Mouse (Mus musculus) forebrain, embryonic 16.5 days (tissue): ENCODE data around the gene Grid1. TPM values are rescaled to one million over a fixed set of nuclear protein-coding genes. Genes with fewer than 3 reads are reported as not detected.
A peak's percentile ranks its signal among the peaks of the same experiment; 100 is the strongest.

Experiments used
- ATAC-seq: fragments of 200-750 bp; cut with Nextera tagmentation; 2 replicates; pipeline ENCODE4 v1.8.0; 2017; ENCODE audit warnings: mild to moderate bottlenecking, moderate library complexity
- H3K27ac ChIP-seq: fragments of 300-500 bp; sonication (generic); 2 replicates; pipeline ENCODE4 v1.5.1; 2014; ENCODE audit warnings: low read length, control low read depth
- H3K27me3 ChIP-seq: fragments of 300-500 bp; sonication (generic); replicated peaks from 2 replicates; pipeline ENCODE4 v1.6.1; 2014; ENCODE audit warnings: low read length; ENCODE audit not compliant: control insufficient read depth, insufficient read depth
- H3K36me3 ChIP-seq: fragments of 300-500 bp; sonication (generic); 2 replicates; pipeline ENCODE4 v1.6.1; 2014; ENCODE audit not compliant: control insufficient read depth, insufficient read depth
- H3K4me1 ChIP-seq: fragments of 300-500 bp; sonication (generic); replicated peaks from 2 replicates; pipeline ENCODE4 v1.6.1; 2014; ENCODE audit warnings: low read length; ENCODE audit not compliant: control insufficient read depth, insufficient read depth
- H3K4me2 ChIP-seq: fragments of 300-500 bp; sonication (generic); 2 replicates; pipeline ENCODE4 v1.6.1; 2014; ENCODE audit warnings: mild to moderate bottlenecking, low read length, control low read depth
- H3K4me3 ChIP-seq: fragments of 300-500 bp; sonication (generic); replicated peaks from 2 replicates; pipeline ENCODE4 v1.5.1; 2014; ENCODE audit warnings: mild to moderate bottlenecking, low read length, control low read depth
- H3K9ac ChIP-seq: fragments of 300-500 bp; sonication (generic); replicated peaks from 2 replicates; pipeline ENCODE4 v1.6.1; 2014; ENCODE audit warnings: low read depth, low read length, control low read depth
- H3K9me3 ChIP-seq: fragments of 300-500 bp; sonication (generic); 2 replicates; pipeline ENCODE4 v1.6.1; 2016; ENCODE audit warnings: low read length; ENCODE audit not compliant: control insufficient read depth
- WGBS: fragments of 180-500 bp; shearing (Covaris S2); extraction: QIAGEN DNeasy Blood & Tissue Kit; methylation state at CpG from one replicate; pipeline ENCODE4 v1.1.7; 2014; 5-methylcytosine and 5-hydroxymethylcytosine counted together
- polyA plus RNA-seq: library from polyadenylated mRNA; unstranded; fragments of >200 nt; fragmentation: Nextera tagmentation; extraction: Ambion mirVana; gene quantifications from 2 replicates; pipeline ENCODE4 v1.2.1, GENCODE M21; 2015

Grid1 gene
- polyA plus RNA-seq, 1 experiment from 2014 or later: 4.5 TPM

- Histone ChIP-seq H3K4me2 (no peak overlapping the region), H3K9ac (no peak overlapping the region), H3K27me3 (0 out of 2 replicates have a peak, but pooled peaks cover 2% of the 10 kb centered on the region), H3K4me3 (no peak overlapping the region), H3K36me3 (no peaks in the 10 kb centered on the region), H3K27ac (no peak overlapping the region), H3K4me1 (no peaks in the 10 kb centered on the region), H3K9me3 (no peaks in the 10 kb centered on the region)
- WGBS: 75% methylated on average over 3 of the region's 3 CpGs
- ATAC-seq: no peak; the same call in 1 of the 2 replicates
These were observed 302.2 kb downstream of the Grid1 start for GRCm38 (mm10) chr14:35122111-35122510.

GRCm38 (mm10) chr14:35123260-35123875 lies 303.5 kb downstream of the Grid1 start:
- 81% methylated on average over 5 of the region's 5 CpGs for WGBS
- Histone ChIP-seq H3K4me2 (no peak overlapping the region), H3K9ac (no peak overlapping the region), H3K36me3 (no peaks in the 10 kb centered on the region), H3K4me3 (no peak overlapping the region), H3K27me3 (0 out of 2 replicates have a peak, but pooled peaks cover 2% of the 10 kb centered on the region), H3K4me1 (no peaks in the 10 kb centered on the region), H3K9me3 (no peaks in the 10 kb centered on the region), H3K27ac (no peak overlapping the region)
- ATAC-seq: no peak

- no peaks in the 10 kb centered on the region for H3K27me3 ChIP-seq
- WGBS: 92% methylated on average over 8 of the region's 8 CpGs
- H3K36me3 ChIP-seq: no peaks in the 10 kb centered on the region
- no peak overlapping the region for H3K27ac ChIP-seq
- no peaks in the 10 kb centered on the region for H3K9me3 ChIP-seq
- no peak for ATAC-seq
- H3K4me3 ChIP-seq: no peak overlapping the region
- no peak overlapping the region for H3K9ac ChIP-seq
- H3K4me2 ChIP-seq: no peak overlapping the region
- H3K4me1 ChIP-seq: no peaks in the 10 kb centered on the region
These were observed 307.7 kb downstream of the Grid1 start for GRCm38 (mm10) chr14:35127616-35128015.

GRCm38 (mm10) chr14:35135056-35135455 lies 315.1 kb downstream of the Grid1 start:
- Histone ChIP-seq H3K36me3 (no peaks in the 10 kb centered on the region), H3K9ac (no peak overlapping the region), H3K4me1 (peaks cover 9% of the 10 kb centered on the region; the same call in 1 of the 2 replicates), H3K27me3 (no peaks in the 10 kb centered on the region), H3K4me3 (no peak overlapping the region), H3K4me2 (no peak overlapping the region), H3K9me3 (no peaks in the 10 kb centered on the region), H3K27ac (no peak overlapping the region)
- 62% methylated on average over 2 of the region's 2 CpGs for WGBS
- ATAC-seq: no peak

- Histone ChIP-seq H3K36me3 (no peaks in the 10 kb centered on the region), H3K4me2 (no peak overlapping the region), H3K4me3 (no peak overlapping the region), H3K9me3 (no peaks in the 10 kb centered on the region), H3K9ac (no peak overlapping the region), H3K4me1 (peaks cover 10% of the 10 kb centered on the region; the same call in 1 of the 2 replicates), H3K27ac (no peak overlapping the region), H3K27me3 (no peaks in the 10 kb centered on the region)
- ATAC-seq: no peak
- 76% methylated on average over 7 of the region's 7 CpGs for WGBS
These were observed 318.2 kb downstream of the Grid1 start for GRCm38 (mm10) chr14:35138069-35138468.

- 59% methylated on average over 7 of the region's 7 CpGs for WGBS
- H3K27me3 ChIP-seq: no peaks in the 10 kb centered on the region
- H3K4me1 ChIP-seq: peaks cover 10% of the 10 kb centered on the region; the same call in 1 of the 2 replicates
- H3K4me2 ChIP-seq: no peak overlapping the region
- H3K27ac ChIP-seq: no peak overlapping the region
- H3K4me3 ChIP-seq: no peak overlapping the region
- H3K9ac ChIP-seq: no peak overlapping the region
- ATAC-seq: peak; percentile 82
- no peaks in the 10 kb centered on the region for H3K9me3 ChIP-seq
- no peaks in the 10 kb centered on the region for H3K36me3 ChIP-seq
These were observed 319.9 kb downstream of the Grid1 start for GRCm38 (mm10) chr14:35139824-35140223.

GRCm38 (mm10) chr14:35152450-35152849 lies 332.5 kb downstream of the Grid1 start:
- Histone ChIP-seq H3K9ac (no peak overlapping the region), H3K27ac (no peak overlapping the region), H3K4me3 (no peak overlapping the region), H3K27me3 (no peaks in the 10 kb centered on the region), H3K9me3 (no peaks in the 10 kb centered on the region), H3K36me3 (no peaks in the 10 kb centered on the region), H3K4me2 (no peak overlapping the region), H3K4me1 (no peaks in the 10 kb centered on the region)
- peak; percentile 75 for ATAC-seq
- WGBS: 63% methylated on average over 3 of the region's 3 CpGs

- Histone ChIP-seq H3K4me1 (no peaks in the 10 kb centered on the region), H3K27ac (no peak overlapping the region), H3K36me3 (no peaks in the 10 kb centered on the region), H3K4me2 (no peak overlapping the region), H3K9ac (no peak overlapping the region), H3K9me3 (no peaks in the 10 kb centered on the region), H3K27me3 (no peaks in the 10 kb centered on the region), H3K4me3 (no peak overlapping the region)
- 64% methylated on average over 3 of the region's 3 CpGs for WGBS
- no peak for ATAC-seq
These were observed 333.9 kb downstream of the Grid1 start for GRCm38 (mm10) chr14:35153701-35154277.

- H3K36me3 ChIP-seq: no peaks in the 10 kb centered on the region
- no peaks in the 10 kb centered on the region for H3K9me3 ChIP-seq
- no peak for ATAC-seq
- no peak overlapping the region for H3K4me2 ChIP-seq
- H3K27ac ChIP-seq: no peak overlapping the region
- 50% methylated on average over 3 of the region's 3 CpGs for WGBS
- H3K27me3 ChIP-seq: no peaks in the 10 kb centered on the region
- H3K9ac ChIP-seq: no peak overlapping the region
- no peak overlapping the region for H3K4me3 ChIP-seq
- H3K4me1 ChIP-seq: no peaks in the 10 kb centered on the region
These were observed 334.5 kb downstream of the Grid1 start for GRCm38 (mm10) chr14:35154364-35154763.
